Mouse (Mus musculus) kidney, postnatal 36 days (tissue): Measurements from ENCODE around the gene Olfr46.
"Not testable (repeated sequence)": the region's sequence is repeated elsewhere in the genome, so short reads cannot be mapped to it uniquely, and the experiment has no call there.

Source experiments
- DNase-seq, 2 experiments: peaks; one replicate each; pipeline ENCODE4 v3.0.0; 2021 to 2022; ENCODE audit warnings: mixed read lengths in 2 of 2

Gene Olfr46

DNA sequence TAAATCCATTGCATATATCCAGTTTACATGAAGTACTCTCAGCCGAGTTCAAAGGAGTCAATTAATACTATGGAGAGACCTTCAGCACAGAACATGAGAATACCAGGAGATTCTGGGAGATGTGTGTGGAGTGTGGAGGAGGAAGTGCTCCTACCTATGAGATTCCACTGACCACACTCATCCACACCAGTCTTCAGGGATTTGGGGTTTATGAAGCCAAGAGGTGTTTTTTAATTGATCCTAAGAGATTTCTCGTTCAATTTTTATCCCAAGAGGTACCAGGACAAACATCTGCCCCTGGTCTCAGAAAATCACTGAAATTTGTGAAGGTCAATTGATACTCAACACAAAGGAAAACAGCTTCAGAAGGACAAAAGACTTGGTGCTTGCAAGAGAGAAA lies at the start of gene Olfr46:
Gene Olfr46 (plus strand): TSS at position 301 of the 400 bp plus-strand sequence.
- DNase-seq, result not testable (repeated sequence)

DNA sequence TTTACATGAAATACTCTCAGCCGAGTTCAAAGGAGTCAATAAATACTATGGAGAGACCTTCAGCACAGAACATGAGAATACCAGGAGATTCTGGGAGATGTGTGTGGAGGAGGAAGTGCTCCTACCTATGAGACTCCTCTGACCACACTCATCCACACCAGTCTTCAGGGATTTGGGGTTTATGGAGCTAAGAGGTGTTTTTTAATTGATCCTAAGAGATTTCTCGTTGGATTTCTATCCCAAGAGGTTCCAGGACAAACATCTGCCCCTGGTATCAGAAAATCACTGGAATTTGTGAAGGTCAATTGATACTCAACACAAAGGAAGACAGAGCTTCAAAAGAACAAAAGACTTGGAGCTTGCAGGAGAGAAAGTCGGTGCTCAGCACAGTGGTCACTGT lies 33.5 kb upstream of the Olfr46 start, which contains the start of gene Olfr538:
Gene Olfr538 (plus strand): TSS at position 301 of the 400 bp plus-strand sequence.
- no peak for DNase-seq

- not testable (repeated sequence) for DNase-seq
Observed at GRCm38 (mm10) chr7:140628670-140629069, 27.6 kb downstream of the Olfr46 start, which contains the start of gene Olfr61. TSS of gene Olfr61 (plus strand) at chr7:140628970.

DNA sequence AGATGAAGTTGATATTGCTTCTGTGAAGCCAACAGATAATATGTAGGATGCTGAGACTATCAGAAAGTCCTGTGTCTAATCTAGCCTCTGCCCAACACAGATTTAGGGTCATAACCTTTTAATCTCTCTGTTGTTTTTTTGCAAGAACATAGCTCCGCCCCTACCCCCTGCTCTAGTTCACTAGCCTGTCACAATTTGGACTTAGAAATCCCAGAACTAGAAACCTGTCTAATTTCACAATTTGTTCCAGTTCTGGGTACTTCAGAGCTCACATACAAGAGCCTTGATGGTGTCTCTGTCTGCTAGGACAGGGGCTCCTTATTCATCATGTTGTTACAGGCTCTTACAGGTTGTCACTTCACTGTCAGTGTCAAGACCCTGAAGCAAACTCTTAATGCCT lies 29.5 kb downstream of the Olfr46 start:
- no peak for DNase-seq

- DNase-seq, result no peak
Observed at GRCm38 (mm10) chr7:140646152-140646551, 45.1 kb downstream of the Olfr46 start, which contains the start of gene Olfr53. TSS of gene Olfr53 (plus strand) at chr7:140646452.

DNA sequence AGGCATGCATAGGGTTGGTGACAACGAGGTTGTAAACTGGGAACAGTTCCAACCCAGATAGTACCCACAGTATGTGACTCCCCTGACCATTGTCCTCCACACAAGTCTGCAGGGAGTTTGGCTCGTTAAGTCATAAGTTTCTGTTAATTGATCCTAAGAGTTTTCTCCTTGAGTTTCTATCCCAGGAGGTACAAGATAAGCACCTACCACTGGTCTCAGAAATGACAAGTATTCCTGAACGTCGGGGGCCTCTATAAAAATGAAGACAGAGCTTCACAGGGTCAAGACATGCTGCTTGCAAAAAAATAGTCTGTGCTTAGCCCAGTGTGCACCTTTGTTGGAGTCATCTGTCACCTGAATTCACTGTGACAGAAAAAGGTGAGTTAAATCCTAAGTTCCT lies 58.6 kb downstream of the Olfr46 start, which contains the start of gene Olfr539:
Gene Olfr539 (plus strand): TSS at position 301 of the 400 bp plus-strand sequence.
- no peak for DNase-seq
